Mouse (Mus musculus): ENCODE results near the gene Adora1. TPM values are rescaled to one million over a fixed set of nuclear protein-coding genes. Genes with fewer than 3 reads are reported as not detected.

Adora1 gene
- total and polyA plus RNA-seq, 3 experiments: not detected

DNA sequence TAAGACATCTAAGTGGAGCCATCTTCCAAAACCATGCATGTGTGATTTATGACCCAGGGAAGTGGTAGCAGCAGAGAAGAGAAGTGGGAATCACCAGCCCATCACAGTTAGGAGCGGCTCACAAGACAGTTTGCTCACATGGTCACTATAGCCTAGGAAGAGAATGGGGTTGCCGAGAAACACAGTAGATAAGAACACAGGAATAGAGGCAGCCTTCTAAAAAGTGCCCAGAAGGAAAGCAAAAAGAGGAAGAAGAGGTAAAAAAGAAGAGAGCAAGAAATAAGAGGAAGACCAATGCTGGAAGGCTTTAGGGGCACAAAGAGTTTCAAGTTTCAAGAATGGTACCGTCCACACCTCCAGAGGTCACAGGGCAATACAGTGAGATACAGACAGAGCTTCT, 47.1 kb upstream of the Adora1 start:
- peak; percentile 51 for DNase-seq (ENCODE audit: low read depth, low spot score)
- no peaks in the 10 kb centered on the region for H3K9me3 ChIP-seq (replicated peaks; ENCODE audit: insufficient read depth, low read length)
- no peaks in the 10 kb centered on the region for H3K79me2 ChIP-seq (ENCODE audit: control insufficient read depth, insufficient read depth, low read length, poor library complexity)
- H3K27me3 ChIP-seq (ENCODE audit: control insufficient read depth in 1 of 2, insufficient read depth in 2 of 2, low read length in 2 of 2): 0 out of 4 replicates have a peak, but pooled peaks cover 0 to 2% of the 10 kb centered on the region in 2 experiments
- H3K27ac ChIP-seq (ENCODE audit: control insufficient read depth, low read depth, low read length): no peak overlapping the region
- H3K36me3 ChIP-seq (ENCODE audit: control insufficient read depth in 1 of 2, insufficient read depth in 2 of 2, low read length in 2 of 2): 0 out of 4 replicates have a peak, but pooled peaks cover 0 to 2% of the 10 kb centered on the region in 2 experiments
- H3K4me3 ChIP-seq (ENCODE audit: control insufficient read depth in 1 of 2, insufficient read depth in 1 of 2, low read depth in 2 of 2, low read length in 2 of 2): no peak overlapping the region
- H3K9ac ChIP-seq (ENCODE audit: control insufficient read depth, low read depth, low read length, poor library complexity, severe bottlenecking): no peak overlapping the region
- H3K4me1 ChIP-seq (ENCODE audit: control insufficient read depth in 1 of 2, insufficient read depth in 2 of 2, low read length in 2 of 2): peaks cover 0 to 3% of the 10 kb centered on the region in 2 experiments; a peak in 2 of 4 replicates
- no peak for TF ChIP-seq SMC3 (IDR thresholded peaks at IDR 0.05; ENCODE audit: low read depth, low read length)
- peak; percentile 55 for TF ChIP-seq GATA1 (IDR thresholded peaks at IDR 0.05; ENCODE audit: low read depth, low read length)

DNA sequence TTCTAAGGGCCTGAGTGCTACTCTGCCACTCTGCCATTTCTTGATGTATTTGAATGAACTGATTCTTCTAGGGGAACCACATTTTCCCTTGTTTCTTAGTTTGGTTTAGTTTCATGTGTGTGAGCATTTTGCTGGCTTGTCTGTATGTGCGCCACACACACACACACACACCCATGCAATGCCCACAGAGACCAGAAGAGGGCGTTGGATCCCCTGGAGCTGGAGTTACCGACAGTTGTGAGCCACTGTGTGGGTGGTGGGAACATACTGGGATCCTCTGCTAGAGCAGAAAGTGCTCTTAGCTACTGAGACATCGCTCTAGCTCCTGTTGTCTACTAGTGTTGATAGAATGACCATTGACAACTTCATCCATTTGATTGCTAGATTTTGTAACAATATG, 46.3 kb upstream of the Adora1 start:
- H3K27ac ChIP-seq (ENCODE audit: control insufficient read depth, low read depth, low read length): no peak overlapping the region
- DNase-seq (ENCODE audit: low read depth, low spot score): no peak
- H3K9ac ChIP-seq (ENCODE audit: control insufficient read depth, low read depth, low read length, poor library complexity, severe bottlenecking): no peak overlapping the region
- H3K79me2 ChIP-seq (ENCODE audit: control insufficient read depth, insufficient read depth, low read length, poor library complexity): no peaks in the 10 kb centered on the region
- H3K4me3 ChIP-seq (ENCODE audit: control insufficient read depth in 1 of 2, insufficient read depth in 1 of 2, low read depth in 2 of 2, low read length in 2 of 2): no peak overlapping the region
- 0 out of 4 replicates have a peak, but pooled peaks cover 0 to 2% of the 10 kb centered on the region in 2 experiments for H3K27me3 ChIP-seq (ENCODE audit: control insufficient read depth in 1 of 2, insufficient read depth in 2 of 2, low read length in 2 of 2)
- no peaks in the 10 kb centered on the region for H3K9me3 ChIP-seq (replicated peaks; ENCODE audit: insufficient read depth, low read length)
- no peak for TF ChIP-seq JUND (IDR thresholded peaks at IDR 0.05; ENCODE audit: low read depth, low read length)
- no peak for TF ChIP-seq USF2 (IDR thresholded peaks at IDR 0.05; ENCODE audit: borderline replicate concordance in 1 of 2, insufficient read depth in 1 of 2, low read depth in 1 of 2, low read length in 2 of 2)
- peak; percentile 28 to 43 (median 42) for TF ChIP-seq CTCF (IDR thresholded peaks at IDR 0.05 in 2 of 3, conservative IDR thresholded peaks at IDR 0.05 in 1 of 3; ENCODE audit: control insufficient read depth in 1 of 3, insufficient read depth in 1 of 3, low read depth in 2 of 3, low read length in 3 of 3, poor library complexity in 1 of 3, severe bottlenecking in 1 of 3)
- TF ChIP-seq ZC3H11A (IDR thresholded peaks at IDR 0.05; ENCODE audit: low read depth, low read length): no peak
- no peak for TF ChIP-seq ZNF384 (IDR thresholded peaks at IDR 0.05; ENCODE audit: low read depth, low read length)
- TF ChIP-seq EP300 (IDR thresholded peaks at IDR 0.05; ENCODE audit: low read depth in 1 of 2, low read length in 2 of 2): no peak
- no peak for TF ChIP-seq MYC (IDR thresholded peaks at IDR 0.05; ENCODE audit: low read depth, low read length)
- TF ChIP-seq POLR2AphosphoS5 (IDR thresholded peaks at IDR 0.05; ENCODE audit: borderline replicate concordance, low read depth, low read length): no peak
- no peak for TF ChIP-seq MEF2A (IDR thresholded peaks at IDR 0.05; ENCODE audit: extremely low read depth, insufficient replicate concordance, low read depth, low read length, poor library complexity, severe bottlenecking)
- no peak for TF ChIP-seq ETS1 (IDR thresholded peaks at IDR 0.05; ENCODE audit: low read depth, low read length)
- no peak for TF ChIP-seq HCFC1 (IDR thresholded peaks at IDR 0.05; ENCODE audit: low read depth, low read length)
- no peak for TF ChIP-seq USF1 (IDR thresholded peaks at IDR 0.05; ENCODE audit: low read depth, low read length)
- TF ChIP-seq SIN3A (IDR thresholded peaks at IDR 0.05; ENCODE audit: low read length): no peak
- TF ChIP-seq SMC3 (IDR thresholded peaks at IDR 0.05; ENCODE audit: low read depth, low read length): 0 out of 2 replicates have a peak, but pooled peaks have one; percentile 22
- H3K36me3 ChIP-seq (ENCODE audit: control insufficient read depth in 1 of 2, insufficient read depth in 2 of 2, low read length in 2 of 2): 0 out of 4 replicates have a peak, but pooled peaks cover 0 to 2% of the 10 kb centered on the region in 2 experiments
- peaks cover 0 to 3% of the 10 kb centered on the region in 2 experiments; a peak in 2 of 4 replicates for H3K4me1 ChIP-seq (ENCODE audit: control insufficient read depth in 1 of 2, insufficient read depth in 2 of 2, low read length in 2 of 2)
